Mouse (Mus musculus): ENCODE measurements around the gene Zfp768.
"Not testable (repeated sequence)": the region's sequence is repeated elsewhere in the genome, so short reads cannot be mapped to it uniquely, and the experiment has no call there.

Zfp768 gene

GRCm38 (mm10) chr7:127357871-127358270 lies 12.5 kb upstream of the Zfp768 start:
- DNase-seq (ENCODE audit: extremely low read depth, low read depth): no peak

DNA sequence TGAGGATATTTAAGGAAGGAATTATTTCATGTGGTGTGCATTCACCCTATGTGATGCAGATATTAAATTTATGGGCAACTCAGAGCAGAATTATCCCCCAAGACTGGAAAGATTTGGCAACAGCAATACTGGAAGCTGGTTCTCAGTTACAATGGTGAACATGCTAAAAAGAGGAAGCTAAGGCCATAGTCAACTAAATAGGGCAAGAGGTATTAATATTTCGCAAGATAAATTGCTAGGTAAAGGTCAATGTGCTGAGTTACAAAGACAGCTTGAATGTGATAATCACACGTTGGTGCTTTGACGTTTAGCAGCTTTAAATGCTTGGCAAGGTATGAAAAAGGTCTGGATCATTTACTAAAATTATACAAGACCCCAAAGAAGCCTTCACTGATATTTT lies 10.4 kb upstream of the Zfp768 start:
- DNase-seq (ENCODE audit: extremely low read depth, low read depth): no peak

GRCm38 (mm10) chr7:127351230-127352004 lies 6.0 kb upstream of the Zfp768 start:
- DNase-seq (ENCODE audit: extremely low read depth, low read depth): no peak

- no peak for DNase-seq (ENCODE audit: extremely low read depth, low read depth)
Measured at GRCm38 (mm10) chr7:127346676-127347075, 1.3 kb upstream of the Zfp768 start.

GRCm38 (mm10) chr7:127345092-127345491 lies 297 bp downstream of the Zfp768 start:
- DNase-seq (ENCODE audit: extremely low read depth, low read depth): no peak

DNA sequence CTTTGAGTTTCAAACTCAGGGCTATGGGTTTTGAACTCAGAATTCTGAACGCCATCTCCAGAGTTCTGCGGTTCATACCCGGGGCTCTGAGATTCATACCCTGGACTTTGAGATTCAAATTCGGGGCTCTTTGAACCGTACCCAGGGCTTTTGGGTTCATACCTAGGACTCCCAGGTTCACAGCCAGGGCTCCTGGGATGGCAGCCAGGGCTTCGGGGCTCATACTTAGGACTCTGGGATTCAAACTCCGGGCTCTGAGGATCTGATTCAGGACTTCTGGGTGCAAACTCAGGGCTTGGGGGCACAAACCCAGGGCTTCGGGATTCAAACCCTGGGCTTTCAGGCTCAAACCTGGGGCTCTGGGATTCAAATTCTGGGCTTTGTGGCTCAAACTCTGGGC lies 1.0 kb downstream of the Zfp768 start:
- DNase-seq (ENCODE audit: extremely low read depth, low read depth): no peak

DNA sequence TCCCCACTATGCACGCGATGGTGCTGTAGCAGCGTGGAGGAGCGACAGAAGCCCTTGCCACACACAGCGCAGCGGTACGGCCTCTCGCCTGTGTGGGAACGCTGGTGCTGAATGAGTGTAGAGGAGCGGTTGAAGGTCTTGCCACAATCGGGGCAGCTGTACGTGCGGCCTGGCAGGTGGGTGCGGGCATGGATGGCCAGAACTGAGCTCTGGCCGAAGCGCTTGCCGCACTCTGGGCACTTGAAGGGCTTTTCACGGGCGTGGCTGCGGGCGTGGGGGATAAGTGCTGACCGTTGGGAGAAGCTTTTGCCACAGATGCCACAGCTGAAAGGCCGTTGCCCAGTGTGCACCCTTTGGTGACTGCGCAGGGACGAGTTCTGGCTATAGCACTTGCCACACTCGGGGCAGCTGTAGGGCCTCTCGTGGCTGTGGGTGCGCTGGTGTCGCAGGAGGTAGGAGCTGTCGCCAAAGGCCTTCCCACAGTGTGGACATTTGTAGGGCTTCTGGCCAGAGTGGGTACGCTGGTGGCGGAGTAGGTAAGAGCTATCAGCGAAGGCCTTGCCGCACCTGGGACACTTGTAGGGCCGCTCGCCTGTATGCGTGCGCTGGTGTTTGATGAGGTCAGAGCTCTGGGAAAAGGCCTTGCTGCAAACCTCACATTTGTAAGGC lies 1.9 kb downstream of the Zfp768 start:
- no peak for DNase-seq (ENCODE audit: extremely low read depth, low read depth)

DNA sequence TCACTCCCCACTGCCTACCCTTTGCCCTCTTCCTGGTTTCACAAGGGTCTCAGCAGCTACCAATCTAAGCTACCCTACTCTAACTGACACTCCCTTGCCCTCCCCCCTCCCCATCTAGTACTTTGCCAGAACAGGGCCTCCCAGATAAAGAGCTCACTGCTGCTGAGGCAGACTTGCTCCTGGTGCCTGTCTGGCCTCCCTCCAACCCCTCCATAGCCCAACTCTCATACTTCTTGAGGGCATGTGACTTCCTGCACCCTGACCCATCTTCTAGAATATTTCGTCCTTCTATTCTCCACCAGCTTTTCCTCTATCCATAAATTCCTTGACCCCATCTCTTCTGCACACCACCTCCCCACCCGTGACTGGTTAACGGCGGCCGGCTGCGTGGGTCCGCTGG lies 2.5 kb downstream of the Zfp768 start:
- no peak for DNase-seq (ENCODE audit: extremely low read depth, low read depth)

DNA sequence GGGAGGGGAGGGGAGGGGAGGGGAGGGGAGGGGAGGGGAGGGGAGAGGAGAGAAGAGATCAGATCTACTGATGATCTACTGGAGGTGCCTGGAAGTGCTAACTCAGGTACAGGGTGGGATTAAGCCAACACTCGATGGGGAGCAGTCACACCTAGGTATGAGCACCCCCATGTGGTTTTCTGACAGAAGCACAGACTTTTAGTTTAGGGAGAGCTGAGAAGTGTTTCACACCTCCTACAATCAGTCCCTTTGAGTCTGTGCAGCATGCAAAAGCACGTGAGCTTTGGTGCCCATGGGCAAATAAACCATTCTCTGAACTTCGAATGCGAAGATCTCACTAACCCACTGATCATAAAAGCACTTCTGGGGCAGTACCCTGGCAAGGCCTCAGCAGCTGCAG lies 3.1 kb downstream of the Zfp768 start:
- no peak for DNase-seq (ENCODE audit: extremely low read depth, low read depth)

- not testable (repeated sequence) for DNase-seq (ENCODE audit: extremely low read depth, low read depth)
Measured at GRCm38 (mm10) chr7:127341861-127342260, 3.5 kb downstream of the Zfp768 start.

DNA sequence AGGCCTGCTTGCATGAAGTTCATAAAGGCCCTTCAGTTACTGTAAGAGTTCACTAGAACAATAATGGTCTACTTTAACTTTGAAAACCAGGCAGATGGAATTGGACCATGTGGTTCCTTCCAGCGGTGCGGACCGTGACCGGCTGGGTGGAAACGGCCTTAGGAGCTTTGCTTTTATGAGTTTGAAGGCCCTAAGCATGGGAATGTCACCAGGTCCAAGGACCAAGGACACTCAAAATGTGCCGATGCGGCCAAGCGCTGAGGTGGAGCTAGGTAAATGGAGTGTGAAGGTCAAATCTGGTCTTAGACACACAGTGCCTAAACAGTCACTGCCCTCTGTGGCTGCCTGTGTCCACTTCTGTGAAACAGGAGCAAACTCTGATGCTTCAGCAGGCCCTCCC lies 4.0 kb downstream of the Zfp768 start:
- no peak for DNase-seq (ENCODE audit: extremely low read depth, low read depth)

GRCm38 (mm10) chr7:127337636-127338035 lies 7.8 kb downstream of the Zfp768 start:
- DNase-seq (ENCODE audit: extremely low read depth, low read depth): no peak

DNA sequence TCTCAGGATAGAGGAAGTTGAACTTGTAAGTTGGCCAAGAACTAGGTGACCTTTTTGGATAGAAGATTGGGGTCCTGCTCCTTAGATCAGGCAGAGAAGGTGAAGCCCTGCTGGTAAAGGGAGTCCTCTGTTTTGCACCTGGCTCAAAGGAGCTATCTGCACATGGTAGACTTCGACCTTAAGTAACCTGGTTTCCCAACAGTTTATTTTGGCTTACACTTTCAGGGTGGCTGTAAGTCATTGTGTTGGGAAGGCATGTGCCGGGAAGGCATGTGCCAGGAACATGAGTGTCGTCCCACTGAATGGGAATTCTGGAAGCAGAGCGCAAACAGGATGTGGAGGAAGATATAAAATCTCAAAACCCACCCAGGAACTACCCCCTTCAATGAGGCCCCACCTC lies 9.8 kb downstream of the Zfp768 start:
- no peak for DNase-seq (ENCODE audit: extremely low read depth, low read depth)

- DNase-seq (ENCODE audit: extremely low read depth, low read depth): no peak
Measured at GRCm38 (mm10) chr7:127333240-127333639, 12.1 kb downstream of the Zfp768 start.

GRCm38 (mm10) chr7:127326685-127327084 lies 18.7 kb downstream of the Zfp768 start:
- DNase-seq (ENCODE audit: extremely low read depth, low read depth): no peak

GRCm38 (mm10) chr7:127325550-127325949 lies 19.8 kb downstream of the Zfp768 start:
- DNase-seq (ENCODE audit: extremely low read depth, low read depth): no peak

- no peak for DNase-seq (ENCODE audit: extremely low read depth, low read depth)
Measured at GRCm38 (mm10) chr7:127324944-127325343, 20.4 kb downstream of the Zfp768 start.

- no peak for DNase-seq (ENCODE audit: extremely low read depth, low read depth)
Measured at GRCm38 (mm10) chr7:127322085-127322484, 23.3 kb downstream of the Zfp768 start.

DNA sequence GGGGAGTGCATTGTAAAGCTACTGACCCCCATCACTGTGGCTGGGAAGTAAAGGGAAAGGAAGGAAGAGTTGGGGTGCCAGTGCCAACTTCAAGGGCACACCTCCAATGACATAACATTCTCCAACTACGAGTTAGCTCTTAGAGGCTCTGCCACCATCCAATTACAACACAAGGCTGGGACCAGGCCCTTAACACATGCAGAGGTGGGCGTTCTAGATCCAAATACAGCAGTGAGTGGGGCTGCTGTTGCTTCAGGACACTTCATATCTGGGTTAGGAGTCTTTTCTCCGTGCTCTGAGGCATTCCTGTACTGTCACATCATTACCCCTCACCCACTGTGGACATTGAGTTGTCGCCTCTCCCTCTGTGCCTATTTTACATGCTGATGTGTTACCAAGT lies 24.3 kb downstream of the Zfp768 start:
- DNase-seq (ENCODE audit: extremely low read depth, low read depth): no peak

DNA sequence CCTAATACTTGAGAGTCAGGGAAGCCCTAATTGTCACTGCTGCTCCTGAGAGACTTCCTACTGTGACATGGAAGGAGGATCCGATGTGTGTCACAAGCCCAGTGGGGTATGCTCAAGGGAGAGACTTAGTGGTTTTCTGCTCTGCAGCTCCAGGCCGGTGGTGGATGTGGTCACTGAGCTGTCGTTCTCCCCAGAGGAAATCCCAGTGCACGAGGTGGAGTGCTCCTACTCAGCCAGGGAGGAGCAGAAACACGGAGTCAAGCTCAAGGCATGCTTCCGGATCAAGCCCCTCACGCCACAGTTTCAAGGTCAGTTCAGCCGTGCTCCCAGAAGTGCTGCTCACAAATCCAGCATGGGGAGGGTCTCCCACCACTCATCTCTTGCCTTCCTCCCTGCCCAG lies 31.5 kb downstream of the Zfp768 start:
- no peak for DNase-seq (ENCODE audit: extremely low read depth, low read depth)

DNA sequence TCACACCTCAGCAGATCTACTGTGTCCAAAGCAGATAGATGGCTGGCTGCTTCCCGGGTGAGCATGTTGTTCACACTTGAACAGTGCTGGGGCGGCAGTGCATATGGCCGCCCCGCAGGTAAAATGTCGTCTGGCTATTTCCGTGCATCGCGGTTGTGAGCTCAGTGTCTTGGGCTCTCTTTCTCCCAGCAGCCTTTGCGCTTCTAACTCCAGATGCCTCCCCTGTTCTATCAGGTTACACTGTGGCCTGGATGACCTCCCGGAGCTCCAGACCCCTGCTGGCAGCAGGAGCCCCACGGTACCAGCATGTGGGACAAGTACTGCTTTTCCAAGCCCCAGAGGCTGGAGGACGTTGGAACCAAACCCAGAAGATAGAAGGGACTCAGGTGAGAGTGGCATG lies 35.4 kb downstream of the Zfp768 start:
- no peak for DNase-seq (ENCODE audit: extremely low read depth, low read depth)

DNA sequence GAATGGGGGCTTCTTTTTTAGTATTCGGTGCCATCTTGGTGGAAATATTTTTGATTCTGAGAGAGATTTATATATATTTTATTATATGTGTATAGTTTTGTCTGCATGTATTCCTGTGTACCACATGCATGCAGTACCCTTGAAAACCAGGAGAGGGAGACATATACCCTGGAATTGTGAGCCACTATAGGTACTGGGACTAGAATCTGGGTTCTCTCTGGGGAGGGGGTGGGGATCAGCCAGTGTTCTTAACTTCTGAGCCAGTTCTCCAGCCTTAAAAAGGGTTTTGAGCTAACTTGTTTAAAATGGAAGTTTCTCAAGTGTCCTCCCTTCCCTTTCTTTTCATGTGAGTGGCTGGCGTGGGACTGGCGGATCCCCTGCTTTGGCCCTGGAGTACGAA lies 36.5 kb downstream of the Zfp768 start:
- peak; percentile 48 for DNase-seq (ENCODE audit: extremely low read depth, low read depth)

DNA sequence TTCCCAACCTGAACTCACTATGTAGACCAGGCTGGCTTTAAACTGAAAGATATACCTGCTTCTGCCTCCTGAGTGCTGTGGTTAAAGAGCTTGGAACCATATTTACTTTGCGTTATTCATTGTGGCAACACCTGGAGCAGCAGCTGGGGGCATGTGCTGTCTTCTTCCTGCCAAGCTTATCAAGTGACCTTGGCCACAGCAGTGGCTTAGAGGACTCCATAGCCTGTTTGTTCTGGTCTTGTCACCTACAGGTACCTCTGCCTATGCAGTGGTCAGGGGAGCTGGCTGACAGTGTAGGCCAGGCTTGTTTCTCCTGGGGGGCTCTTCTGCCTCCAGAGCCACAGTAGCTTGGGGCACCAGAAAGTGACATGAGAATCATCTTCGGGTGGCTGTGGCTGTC lies 37.0 kb downstream of the Zfp768 start:
- no peak for DNase-seq (ENCODE audit: extremely low read depth, low read depth)

All from MEL-GATA-1-ER (cell line).